Mouse (Mus musculus) cerebellum, adult 11-12 months (tissue): ENCODE data around the gene Tpp1.

ENCODE experiments used
- DNase-seq: peaks from one replicate; pipeline ENCODE4 v3.0.0; 2022

Tpp1 gene

GRCm38 (mm10) chr7:105751491-105752433 lies at the start of gene Tpp1:
TSS of gene Tpp1 (minus strand) at chr7:105752235.
- DNase-seq, result peak; percentile 95

GRCm38 (mm10) chr7:105796972-105797371 lies 44.9 kb upstream of the Tpp1 start:
- DNase-seq, result no peak

GRCm38 (mm10) chr7:105795759-105796366 lies 43.8 kb upstream of the Tpp1 start:
- no peak for DNase-seq

GRCm38 (mm10) chr7:105793701-105794100 lies 41.7 kb upstream of the Tpp1 start:
- no peak for DNase-seq

- DNase-seq, result no peak
These were observed 39.1 kb upstream of the Tpp1 start for GRCm38 (mm10) chr7:105791147-105791546.

GRCm38 (mm10) chr7:105787285-105788140 lies 35.5 kb upstream of the Tpp1 start, which contains the start of gene Dchs1:
TSS of gene Dchs1 (minus strand) at chr7:105787654.
- no peak for DNase-seq

- DNase-seq, result no peak
These were observed 34.7 kb upstream of the Tpp1 start for GRCm38 (mm10) chr7:105786506-105787284.

- DNase-seq, result no peak
These were observed 32.5 kb upstream of the Tpp1 start for GRCm38 (mm10) chr7:105784556-105784955.

GRCm38 (mm10) chr7:105783861-105784260 lies 31.8 kb upstream of the Tpp1 start:
- no peak for DNase-seq

- DNase-seq, result no peak
These were observed 26.7 kb upstream of the Tpp1 start for GRCm38 (mm10) chr7:105778553-105779265.

- no peak for DNase-seq
These were observed 25.9 kb upstream of the Tpp1 start for GRCm38 (mm10) chr7:105777797-105778552.

- DNase-seq, result no peak
These were observed 25.3 kb upstream of the Tpp1 start for GRCm38 (mm10) chr7:105777316-105777715.

GRCm38 (mm10) chr7:105776026-105776425 lies 24.0 kb upstream of the Tpp1 start:
- no peak for DNase-seq

GRCm38 (mm10) chr7:105774661-105775060 lies 22.6 kb upstream of the Tpp1 start:
- DNase-seq, result no peak

GRCm38 (mm10) chr7:105773041-105773440 lies 21.0 kb upstream of the Tpp1 start:
- no peak for DNase-seq

GRCm38 (mm10) chr7:105772331-105772730 lies 20.3 kb upstream of the Tpp1 start:
- no peak for DNase-seq

GRCm38 (mm10) chr7:105769959-105770358 lies 17.9 kb upstream of the Tpp1 start:
- DNase-seq, result no peak

GRCm38 (mm10) chr7:105767729-105768165 lies 15.7 kb upstream of the Tpp1 start:
- DNase-seq, result no peak

- DNase-seq, result no peak
These were observed 12.3 kb upstream of the Tpp1 start for GRCm38 (mm10) chr7:105764331-105764730.

GRCm38 (mm10) chr7:105762517-105763270 lies 10.7 kb upstream of the Tpp1 start:
- no peak for DNase-seq
